Mouse (Mus musculus) heart, embryonic 13.5 days (tissue): ENCODE data around the gene Pex11b. TPM values are rescaled to one million over a fixed set of nuclear protein-coding genes. Genes with fewer than 3 reads are reported as not detected.
"Not testable (repeated sequence)": the region's sequence is repeated elsewhere in the genome, so short reads cannot be mapped to it uniquely, and the experiment has no call there.

ENCODE experiments used
- ATAC-seq: fragments of 200-750 bp; cut with Nextera tagmentation; 2 replicates; pipeline ENCODE4 v1.8.0; 2017; ENCODE audit warnings: moderate TSS enrichment; ENCODE audit not compliant: insufficient number of reproducible peaks, low FRiP score, low TSS enrichment; ENCODE audit errors: extremely low read depth
- H3K27ac ChIP-seq: fragments of 300-500 bp; sonication (generic); replicated peaks from 2 replicates; pipeline ENCODE4 v1.5.1; 2015; ENCODE audit warnings: moderate library complexity, mild to moderate bottlenecking, inconsistent platforms
- H3K27me3 ChIP-seq: fragments of 300-500 bp; sonication (generic); replicated peaks from 2 replicates; pipeline ENCODE4 v1.6.1; 2015; ENCODE audit warnings: mild to moderate bottlenecking, inconsistent platforms
- H3K36me3 ChIP-seq: fragments of 300-500 bp; sonication (generic); 2 replicates; pipeline ENCODE4 v1.6.1; 2015; ENCODE audit warnings: mild to moderate bottlenecking, inconsistent platforms
- H3K4me1 ChIP-seq: fragments of 300-500 bp; sonication (generic); 2 replicates; pipeline ENCODE4 v1.6.1; 2015; ENCODE audit warnings: inconsistent platforms
- H3K4me2 ChIP-seq: fragments of 300-500 bp; sonication (generic); 2 replicates; pipeline ENCODE4 v1.6.1; 2015; ENCODE audit warnings: inconsistent platforms, mild to moderate bottlenecking, moderate library complexity
- H3K4me3 ChIP-seq: fragments of 300-500 bp; sonication (generic); 2 replicates; pipeline ENCODE4 v1.5.1; 2015; ENCODE audit warnings: moderate library complexity, mild to moderate bottlenecking, inconsistent platforms
- H3K9ac ChIP-seq: fragments of 300-500 bp; sonication (generic); 2 replicates; pipeline ENCODE4 v1.6.1; 2015; ENCODE audit warnings: inconsistent platforms, mild to moderate bottlenecking, moderate library complexity
- H3K9me3 ChIP-seq: fragments of 300-500 bp; sonication (generic); 2 replicates; pipeline ENCODE4 v1.6.1; 2016; ENCODE audit warnings: inconsistent platforms
- WGBS: fragments of 180-500 bp; shearing (Covaris S2); methylation state at CpG from one replicate; pipeline ENCODE4 v1.1.7; 2015; ENCODE audit warnings: mixed read lengths; 5-methylcytosine and 5-hydroxymethylcytosine counted together
- polyA plus RNA-seq: library from polyadenylated mRNA; unstranded; fragments of >200 nt; fragmentation: Nextera tagmentation; extraction: Ambion mirVana; gene quantifications from 2 replicates; pipeline ENCODE4 v1.2.1, GENCODE M21; 2015

The Pex11b gene
- polyA plus RNA-seq, 1 experiment from 2014 or later: 35.8 TPM

DNA sequence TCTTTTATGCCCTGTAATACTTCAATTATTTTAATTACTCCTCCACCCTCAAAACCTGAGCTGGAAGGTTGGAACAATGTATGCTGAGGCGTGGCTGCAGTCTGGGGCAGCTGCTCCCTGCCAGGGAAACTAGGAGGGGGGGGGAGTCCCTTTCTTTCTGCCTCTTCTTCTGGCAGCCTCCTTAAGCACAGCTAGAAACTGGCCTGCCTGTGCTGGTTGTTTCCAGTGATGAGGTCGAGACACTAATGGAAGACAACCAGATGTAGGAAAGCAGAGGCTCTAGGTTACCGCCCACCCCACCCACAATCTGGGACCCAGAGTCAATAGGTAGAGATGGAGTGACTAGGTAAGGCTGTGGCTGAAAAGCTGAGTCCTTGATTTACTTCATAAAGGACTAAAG, 40.5 kb downstream of the Pex11b start:
- Histone ChIP-seq H3K4me1 (peaks cover 11% of the 10 kb centered on the region), H3K4me2 (no peak overlapping the region), H3K27me3 (peaks cover 50% of the 10 kb centered on the region), H3K36me3 (no peaks in the 10 kb centered on the region), H3K4me3 (no peak overlapping the region), H3K27ac (no peak overlapping the region), H3K9ac (no peak overlapping the region), H3K9me3 (no peaks in the 10 kb centered on the region)
- ATAC-seq: no peak
- WGBS: 64% methylated on average over 3 of the region's 3 CpGs

DNA sequence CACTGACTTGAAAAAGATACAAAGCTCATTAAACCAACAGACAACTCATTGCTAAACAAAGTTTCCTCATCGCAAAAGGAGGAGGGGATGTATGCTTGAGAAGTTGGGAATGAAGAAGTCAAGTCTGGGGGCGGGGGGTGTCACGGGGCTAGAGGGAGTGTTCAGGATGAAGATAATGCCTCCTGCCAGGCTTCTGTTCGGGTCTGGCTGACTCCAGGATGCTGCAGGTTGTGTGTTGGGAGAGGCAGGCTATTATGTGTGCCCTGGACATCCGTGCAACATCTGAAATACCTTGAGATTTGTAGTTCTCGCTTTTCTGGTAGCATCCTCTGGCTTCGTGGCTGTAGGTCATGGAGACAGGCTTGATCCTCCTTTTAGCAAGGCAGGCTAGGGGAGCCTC, 43.3 kb downstream of the Pex11b start:
- no peaks in the 10 kb centered on the region for H3K36me3 ChIP-seq
- H3K9ac ChIP-seq: no peak overlapping the region
- peaks cover 58% of the 10 kb centered on the region for H3K27me3 ChIP-seq
- no peaks in the 10 kb centered on the region for H3K9me3 ChIP-seq
- no peak for ATAC-seq
- H3K27ac ChIP-seq: no peak overlapping the region
- 0 out of 2 replicates have a peak, but pooled peaks cover 8% of the 10 kb centered on the region for H3K4me1 ChIP-seq
- no peak overlapping the region for H3K4me3 ChIP-seq
- H3K4me2 ChIP-seq: no peak overlapping the region
- WGBS: 58% methylated on average over 7 of the region's 7 CpGs

DNA sequence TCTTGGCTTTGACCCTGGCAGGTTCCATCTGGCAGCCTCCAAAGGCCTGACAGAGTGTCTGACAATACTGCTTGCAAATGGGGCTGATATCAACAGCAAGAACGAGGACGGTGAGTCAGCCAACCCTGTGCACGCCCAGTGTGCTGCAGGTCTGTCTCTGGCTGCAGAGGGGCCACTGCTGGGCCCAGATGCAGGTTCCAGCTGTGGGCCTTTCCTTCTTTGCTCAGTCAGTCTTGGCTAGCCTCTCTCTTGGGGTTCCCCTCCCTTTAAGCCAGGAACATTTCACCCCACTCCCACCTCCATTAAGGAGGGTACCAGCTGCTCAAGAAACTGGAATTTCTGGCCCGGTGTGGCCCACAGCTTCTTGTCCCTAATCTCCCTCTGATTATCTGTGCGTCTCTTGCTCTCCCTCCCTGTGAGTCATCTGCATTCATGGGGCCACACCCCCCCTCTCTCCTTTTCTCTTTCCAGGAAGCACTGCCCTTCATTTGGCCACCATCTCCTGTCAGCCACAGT, 44.0 kb downstream of the Pex11b start:
- H3K27me3 ChIP-seq: peaks cover 65% of the 10 kb centered on the region
- H3K9ac ChIP-seq: no peak overlapping the region
- H3K4me3 ChIP-seq: no peak overlapping the region
- ATAC-seq: no peak
- peaks cover 10% of the 10 kb centered on the region for H3K4me1 ChIP-seq
- no peaks in the 10 kb centered on the region for H3K36me3 ChIP-seq
- H3K9me3 ChIP-seq: no peaks in the 10 kb centered on the region
- no peak overlapping the region for H3K4me2 ChIP-seq
- H3K27ac ChIP-seq: no peak overlapping the region
- WGBS: 12% methylated on average over 5 of the region's 5 CpGs

DNA sequence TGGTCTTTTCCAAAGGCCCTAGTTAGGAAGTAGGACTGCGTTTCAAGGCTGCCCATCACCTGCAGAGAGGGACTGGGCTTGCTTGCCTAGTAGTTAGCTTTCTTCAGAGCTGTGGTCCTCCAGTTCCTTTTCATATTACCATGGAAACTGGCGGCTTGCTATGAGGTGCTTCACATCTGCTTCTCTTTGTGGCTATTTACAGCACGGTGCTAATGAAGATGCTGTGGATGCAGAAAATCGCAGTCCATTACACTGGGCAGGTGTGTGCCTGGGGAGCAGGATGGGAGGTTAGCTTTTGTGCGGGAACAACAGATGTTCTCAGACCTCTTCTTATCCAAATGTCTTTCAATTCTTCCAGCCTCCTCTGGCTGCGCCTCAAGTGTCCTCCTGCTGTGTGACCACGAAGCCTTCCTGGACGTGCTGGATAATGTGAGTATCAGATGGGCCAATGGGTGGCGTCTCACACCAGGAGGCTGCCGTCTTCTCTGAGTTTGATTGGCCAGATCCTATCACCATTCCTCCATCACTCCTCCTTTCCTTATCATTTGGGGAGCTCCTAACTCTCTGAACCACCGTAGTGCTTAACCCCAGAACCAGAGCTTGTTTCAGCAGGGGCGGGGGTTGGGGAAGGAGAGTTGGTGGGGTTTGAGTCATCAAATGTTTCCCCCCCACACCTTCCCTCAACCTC, 45.2 kb downstream of the Pex11b start:
- H3K4me1 ChIP-seq: peaks cover 20% of the 10 kb centered on the region
- no peak overlapping the region for H3K9ac ChIP-seq
- no peaks in the 10 kb centered on the region for H3K9me3 ChIP-seq
- no peak for ATAC-seq
- H3K27ac ChIP-seq: no peak overlapping the region
- no peak overlapping the region for H3K4me3 ChIP-seq
- H3K4me2 ChIP-seq: no peak overlapping the region
- H3K27me3 ChIP-seq: peaks cover 73% of the 10 kb centered on the region
- no peaks in the 10 kb centered on the region for H3K36me3 ChIP-seq
- WGBS: 21% methylated on average over 12 of the region's 12 CpGs

DNA sequence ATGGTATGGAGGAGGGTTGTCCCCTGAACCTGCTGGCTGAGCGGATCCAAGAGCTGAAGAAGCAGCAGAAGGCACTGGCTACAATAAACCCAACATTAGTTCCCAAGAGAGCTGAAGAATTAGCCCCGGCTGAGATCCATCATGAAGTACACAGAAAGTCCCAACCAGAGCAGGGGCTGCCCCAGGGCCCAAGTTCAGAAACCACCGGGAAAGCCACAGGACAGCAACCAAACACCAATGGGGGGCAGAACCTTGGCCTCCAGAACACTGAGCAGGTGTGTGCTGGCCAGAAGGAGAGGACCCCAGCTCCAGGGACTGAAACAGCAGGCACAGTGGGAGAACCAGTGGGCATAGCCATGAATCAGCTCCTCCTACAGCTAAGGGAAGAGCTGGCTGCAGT, 48.3 kb downstream of the Pex11b start:
- Histone ChIP-seq H3K9ac (no peak overlapping the region), H3K27me3 (peaks cover 84% of the 10 kb centered on the region), H3K9me3 (no peaks in the 10 kb centered on the region), H3K4me3 (no peak overlapping the region), H3K27ac (no peak overlapping the region), H3K4me1 (peaks cover 20% of the 10 kb centered on the region), H3K4me2 (no peak overlapping the region), H3K36me3 (no peaks in the 10 kb centered on the region)
- ATAC-seq: no peak
- WGBS: 74% methylated on average over 3 of the region's 3 CpGs

DNA sequence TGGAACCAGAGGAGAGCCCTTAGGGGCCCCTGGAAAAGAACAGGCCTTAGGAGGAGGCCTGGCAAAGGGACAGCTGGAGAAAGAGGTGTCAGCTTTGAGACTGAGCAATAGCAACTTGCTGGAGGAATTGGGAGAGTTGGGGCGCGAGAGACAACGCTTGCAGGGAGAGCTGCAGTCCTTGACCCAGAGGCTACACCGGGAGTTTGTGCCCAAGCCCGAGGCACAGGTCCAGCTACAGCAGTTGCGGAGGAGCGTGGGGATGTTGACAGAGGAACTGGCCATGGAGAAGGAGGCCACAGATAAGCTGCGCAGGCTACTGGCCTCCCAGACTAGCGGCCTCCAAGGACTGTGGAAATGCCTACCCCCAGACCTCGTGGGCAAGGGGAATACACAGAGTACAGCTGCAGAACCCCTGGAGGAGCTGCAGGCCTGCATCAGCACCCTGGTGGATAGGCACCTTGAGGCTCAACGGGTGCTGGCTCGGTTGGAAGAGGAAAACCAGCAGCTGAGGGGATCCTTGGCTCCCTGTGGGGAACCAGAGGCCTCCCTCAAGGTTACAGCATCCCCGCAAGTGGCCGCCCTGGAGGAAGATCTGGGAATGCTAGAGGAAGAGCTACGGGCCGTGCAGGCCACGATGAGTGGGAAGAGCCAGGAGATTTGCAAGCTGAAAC, 49.1 kb downstream of the Pex11b start:
- peak overlapping the region; percentile 74 for H3K9ac ChIP-seq
- H3K27ac ChIP-seq: no peak overlapping the region
- no peak for ATAC-seq
- H3K4me2 ChIP-seq: peak overlapping the region; percentile 73
- H3K27me3 ChIP-seq: peaks cover 83% of the 10 kb centered on the region
- H3K9me3 ChIP-seq: no peaks in the 10 kb centered on the region
- 37% methylated on average over 17 of the region's 17 CpGs for WGBS
- H3K36me3 ChIP-seq: no peaks in the 10 kb centered on the region
- peaks cover 13% of the 10 kb centered on the region for H3K4me1 ChIP-seq
- H3K4me3 ChIP-seq: peak overlapping the region; percentile 46

DNA sequence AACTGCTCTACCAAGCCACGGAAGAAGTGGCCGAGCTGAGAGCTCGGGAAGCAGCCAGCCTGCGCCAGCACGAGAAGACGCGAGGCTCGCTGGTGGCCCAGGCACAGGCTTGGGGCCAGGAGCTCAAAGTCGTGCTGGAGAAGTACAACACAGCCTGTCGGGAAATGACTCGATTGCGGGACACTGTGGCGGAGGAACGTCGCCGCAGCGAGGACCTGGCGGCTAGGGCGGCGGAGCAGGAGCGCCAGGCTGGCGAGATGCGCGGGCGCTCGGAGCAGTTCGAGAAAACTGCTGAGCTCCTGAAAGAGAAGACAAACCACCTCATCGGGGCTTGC, 49.6 kb downstream of the Pex11b start:
- Histone ChIP-seq H3K9me3 (no peaks in the 10 kb centered on the region), H3K27me3 (peaks cover 83% of the 10 kb centered on the region)
- 6% methylated on average over 28 of the region's 28 CpGs for WGBS

DNA sequence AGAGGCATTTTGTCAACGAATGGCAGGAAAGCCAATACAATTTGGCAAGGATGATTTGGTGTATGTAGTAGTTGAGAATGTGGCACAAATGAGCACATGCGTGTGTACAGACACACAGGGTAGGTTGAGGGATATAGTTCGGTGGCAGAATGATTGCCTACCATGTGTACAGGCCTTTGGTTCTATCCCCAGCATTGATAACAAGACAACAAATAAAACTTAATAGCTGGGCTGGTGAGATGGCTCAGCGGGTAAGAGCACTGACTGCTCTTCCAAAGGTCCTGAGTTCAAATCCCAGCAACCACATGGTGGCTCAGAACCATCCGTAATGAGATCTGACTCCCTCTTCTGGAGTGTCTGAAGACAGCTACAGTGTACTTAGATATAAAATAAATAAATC, 50.9 kb downstream of the Pex11b start:
- peaks cover 75% of the 10 kb centered on the region for H3K27me3 ChIP-seq
- H3K9me3 ChIP-seq, ATAC-seq, H3K27ac ChIP-seq, H3K36me3 ChIP-seq, H3K4me3 ChIP-seq, H3K9ac ChIP-seq, H3K4me2 ChIP-seq: not testable (repeated sequence)
- WGBS: 86% methylated on average over 5 of the region's 5 CpGs
- peaks cover 11% of the 10 kb centered on the region for H3K4me1 ChIP-seq

More for the DNA sequence above, 49.6 kb downstream of the Pex11b start:
- Histone ChIP-seq H3K4me3 (peak overlapping the region; percentile 46), H3K4me2 (peak overlapping the region; percentile 73), H3K9ac (peak overlapping the region; percentile 74), H3K36me3 (no peaks in the 10 kb centered on the region), H3K4me1 (peaks cover 11% of the 10 kb centered on the region), H3K27ac (no peak overlapping the region)
- ATAC-seq: no peak

DNA sequence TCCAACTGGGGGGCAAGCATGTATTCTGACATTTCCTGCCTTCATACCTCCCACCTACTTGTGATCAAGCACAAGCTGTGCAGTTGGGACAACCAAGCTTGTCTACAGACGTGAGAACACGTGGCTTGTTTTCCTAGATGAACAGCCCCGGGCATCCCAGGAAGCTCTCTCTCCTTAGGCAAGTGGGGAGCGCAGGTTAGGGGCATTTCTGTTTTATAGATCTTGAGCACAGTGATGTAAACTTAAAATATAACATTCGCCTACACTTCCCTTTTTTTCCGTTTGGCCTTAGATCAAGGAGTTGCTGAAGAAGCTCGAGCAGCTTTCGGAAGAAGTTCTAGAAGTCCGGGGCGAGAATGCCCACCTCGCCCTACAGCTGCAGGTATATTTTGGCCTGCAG, 53.7 kb downstream of the Pex11b start:
- no peak for ATAC-seq
- WGBS: 74% methylated on average over 11 of the region's 11 CpGs
- H3K4me1 ChIP-seq: peaks cover 15% of the 10 kb centered on the region
- H3K27ac ChIP-seq: no peak overlapping the region
- H3K9ac ChIP-seq: no peak overlapping the region
- no peaks in the 10 kb centered on the region for H3K36me3 ChIP-seq
- no peak overlapping the region for H3K4me3 ChIP-seq
- H3K4me2 ChIP-seq: no peak overlapping the region
- H3K27me3 ChIP-seq: peaks cover 48% of the 10 kb centered on the region
- H3K9me3 ChIP-seq: no peaks in the 10 kb centered on the region

DNA sequence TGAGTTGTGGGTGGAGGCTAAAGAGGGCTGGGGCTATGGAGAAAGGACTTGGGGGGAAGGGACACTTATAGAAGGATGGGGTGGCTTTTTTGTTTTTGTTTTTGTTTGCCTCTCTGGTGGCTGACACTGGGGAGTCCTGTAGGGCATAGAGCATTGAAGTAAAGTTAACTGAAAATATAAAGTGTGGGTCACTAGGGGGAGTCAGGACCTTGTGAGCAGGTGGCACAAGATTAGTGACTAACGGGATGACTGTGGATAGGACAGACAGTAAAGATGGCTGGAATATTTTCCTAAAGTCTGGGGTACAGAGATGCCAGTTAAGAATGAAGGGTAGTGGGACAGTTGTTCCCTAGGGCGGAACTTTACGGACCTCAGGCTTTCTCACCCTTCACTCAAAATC, 55.1 kb downstream of the Pex11b start:
- no peak overlapping the region for H3K4me2 ChIP-seq
- no peak overlapping the region for H3K4me3 ChIP-seq
- H3K9me3 ChIP-seq: no peaks in the 10 kb centered on the region
- 42% methylated on average over 3 of the region's 3 CpGs for WGBS
- no peak for ATAC-seq
- peaks cover 34% of the 10 kb centered on the region for H3K27me3 ChIP-seq
- H3K36me3 ChIP-seq: no peaks in the 10 kb centered on the region
- H3K27ac ChIP-seq: no peak overlapping the region
- H3K9ac ChIP-seq: no peak overlapping the region
- peaks cover 10% of the 10 kb centered on the region for H3K4me1 ChIP-seq

DNA sequence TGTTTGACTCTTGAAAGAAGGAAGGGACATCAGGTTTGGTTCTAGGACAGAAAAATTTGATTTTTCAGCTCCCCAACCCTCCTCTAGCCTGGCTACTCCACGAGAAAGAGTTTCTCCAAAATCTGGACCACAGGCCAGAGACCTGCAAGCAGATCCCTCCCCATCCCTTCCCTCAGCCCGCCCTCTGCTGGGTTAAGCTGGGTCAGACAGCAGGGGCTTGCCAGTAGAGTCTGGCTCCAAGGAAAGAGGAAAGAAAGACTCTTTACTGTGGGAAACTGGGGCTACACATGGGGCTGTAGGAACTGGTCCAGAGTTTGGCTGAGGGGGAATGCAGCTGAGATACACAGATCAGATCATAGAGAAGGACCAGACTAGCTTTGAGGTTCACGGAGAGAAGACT, 57.3 kb downstream of the Pex11b start:
- WGBS: 25% methylated on average over 3 of the region's 3 CpGs
- Histone ChIP-seq H3K4me1 (peaks cover 20% of the 10 kb centered on the region), H3K9me3 (no peaks in the 10 kb centered on the region), H3K9ac (no peak overlapping the region), H3K36me3 (no peaks in the 10 kb centered on the region), H3K27me3 (peaks cover 20% of the 10 kb centered on the region), H3K4me3 (no peak overlapping the region), H3K4me2 (no peak overlapping the region), H3K27ac (no peak overlapping the region)
- ATAC-seq: no peak

DNA sequence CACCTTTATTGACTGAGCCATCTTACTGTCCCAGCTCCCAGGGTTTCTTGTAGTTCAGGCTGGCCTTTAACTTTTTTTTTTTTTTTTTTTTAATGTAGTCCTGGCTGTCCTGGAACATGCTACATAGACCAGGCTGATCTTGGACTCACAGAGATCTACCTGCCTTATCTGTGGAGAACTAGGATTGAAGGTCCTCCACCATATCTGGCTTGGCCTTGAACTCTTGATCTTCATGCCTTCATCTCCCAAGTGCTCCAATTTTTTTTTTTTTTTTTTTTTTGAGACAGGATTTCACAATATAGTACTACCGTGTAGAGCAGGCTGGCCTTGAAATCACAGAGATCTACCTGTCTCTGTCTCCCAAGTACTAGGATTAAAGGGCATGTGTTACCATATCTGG, 58.4 kb downstream of the Pex11b start:
- Histone ChIP-seq H3K4me3 (no peak overlapping the region), H3K36me3 (no peaks in the 10 kb centered on the region), H3K9me3 (no peaks in the 10 kb centered on the region), H3K4me1 (peaks cover 27% of the 10 kb centered on the region), H3K4me2 (no peak overlapping the region), H3K27ac (no peak overlapping the region), H3K9ac (no peak overlapping the region), H3K27me3 (peaks cover 15% of the 10 kb centered on the region)
- no peak for ATAC-seq
- 76% methylated on average over 1 of the region's 1 CpGs for WGBS
